Mouse (Mus musculus) thymus, postnatal 25 days (tissue): ENCODE measurements around the gene Gm48552.
A peak's percentile ranks its signal among the peaks of the same experiment; 100 is the strongest.

Source experiments
- DNase-seq: peaks from one replicate; pipeline ENCODE4 v3.0.0; 2022

Gene Gm48552

GRCm38 (mm10) chr10:81421041-81421796 lies 32.4 kb downstream of the Gm48552 start:
- no peak for DNase-seq

DNA sequence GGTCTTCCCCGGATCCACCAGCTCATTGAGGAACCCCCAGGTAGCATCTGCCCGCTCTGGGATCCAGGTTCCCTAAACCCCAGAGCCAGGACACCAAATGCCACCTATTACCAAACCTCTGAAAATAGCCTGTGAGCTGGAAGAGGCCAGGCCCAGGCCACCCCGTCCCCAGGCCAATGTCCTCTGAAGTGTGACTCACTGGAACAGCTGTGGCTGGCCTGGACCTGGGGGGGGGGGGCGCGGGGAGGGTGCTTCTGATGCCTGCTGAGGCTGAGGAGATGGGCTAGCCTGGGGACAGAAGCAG lies 32.9 kb downstream of the Gm48552 start:
- no peak for DNase-seq

DNA sequence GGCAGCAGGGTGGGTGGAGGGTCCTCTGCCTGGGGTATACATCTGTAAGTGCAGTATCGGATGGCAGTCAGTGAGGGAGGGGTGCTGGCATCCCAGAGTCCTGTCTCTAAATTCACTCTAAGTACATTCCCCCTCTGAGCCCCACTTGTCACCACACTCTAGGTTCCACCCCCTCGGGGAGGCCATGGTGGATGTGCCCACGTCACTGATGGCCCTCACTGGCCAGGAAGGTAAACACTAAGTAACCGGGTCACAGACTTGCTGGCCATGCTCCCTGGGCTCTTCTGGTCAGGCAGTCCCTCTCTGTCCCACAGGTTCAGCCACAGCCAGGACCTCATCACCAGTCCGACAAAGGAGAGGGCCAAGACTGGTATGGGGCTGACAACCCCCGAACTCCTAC lies 33.4 kb downstream of the Gm48552 start:
- no peak for DNase-seq

GRCm38 (mm10) chr10:81422661-81423217 lies 33.9 kb downstream of the Gm48552 start:
- DNase-seq: no peak

- no peak for DNase-seq
Measured at GRCm38 (mm10) chr10:81423476-81424245, 34.9 kb downstream of the Gm48552 start.

DNA sequence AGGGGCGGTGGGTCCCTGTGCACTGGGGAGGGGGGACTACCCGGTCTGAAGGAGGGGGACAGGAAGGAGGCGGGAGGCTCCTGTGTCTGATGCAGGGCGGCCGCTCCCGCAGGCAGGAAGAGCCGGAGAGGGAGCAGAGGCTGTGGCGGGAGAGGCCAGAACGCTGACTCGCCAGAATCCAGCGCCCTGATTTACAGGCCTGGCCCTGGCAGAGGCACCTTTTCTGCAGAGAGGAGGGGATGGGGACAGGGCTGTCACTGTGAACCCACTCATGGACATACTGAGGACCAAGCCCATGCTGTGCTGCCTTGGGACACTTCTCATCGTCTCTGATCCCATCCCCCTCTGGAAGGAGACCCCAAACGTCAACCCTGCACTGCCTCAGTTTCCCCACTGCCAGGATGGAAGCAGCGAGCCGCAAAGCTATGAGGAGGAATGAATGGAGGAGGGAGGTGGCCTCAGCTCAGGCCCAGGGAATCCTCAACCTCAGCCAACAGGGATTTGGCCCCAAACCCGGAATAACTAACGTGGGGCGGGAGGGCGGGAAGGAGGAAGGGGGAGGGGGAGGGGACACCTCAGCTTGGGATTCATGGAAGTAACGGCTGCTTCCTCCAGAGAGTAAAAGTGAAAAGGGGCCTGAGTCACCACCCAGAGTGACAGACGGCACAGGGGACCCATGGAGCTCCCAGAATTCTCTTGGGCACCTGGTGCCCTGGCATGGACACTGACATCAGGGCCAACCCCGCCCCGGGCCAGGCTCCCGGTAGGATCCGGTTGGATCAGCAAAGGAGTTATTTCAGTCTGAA lies 35.6 kb downstream of the Gm48552 start:
- no peak for DNase-seq

- no peak for DNase-seq
Measured at GRCm38 (mm10) chr10:81425236-81425850, 36.5 kb downstream of the Gm48552 start.

- DNase-seq: no peak
Measured at GRCm38 (mm10) chr10:81426081-81426671, 37.4 kb downstream of the Gm48552 start.

DNA sequence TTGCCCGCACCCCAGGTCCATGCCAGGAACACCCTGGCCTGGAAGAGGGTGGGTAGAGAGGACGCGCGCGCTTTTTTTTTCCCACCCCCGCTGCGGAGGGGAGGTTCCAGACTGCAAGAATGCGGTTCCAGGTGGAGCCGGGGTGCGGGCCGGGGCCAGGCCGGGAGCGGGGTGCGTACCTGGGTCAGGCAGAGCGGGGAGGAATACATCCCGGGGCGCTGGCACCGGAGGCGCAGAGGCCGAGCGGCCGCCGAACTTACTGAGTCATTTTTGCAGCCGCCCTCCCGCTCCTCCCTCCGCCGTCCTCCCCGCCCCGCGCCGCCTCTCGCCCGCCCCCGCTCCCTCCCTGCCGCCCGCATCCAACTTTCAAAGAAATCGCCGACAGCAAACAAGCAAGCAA lies 38.1 kb downstream of the Gm48552 start:
- no peak for DNase-seq

DNA sequence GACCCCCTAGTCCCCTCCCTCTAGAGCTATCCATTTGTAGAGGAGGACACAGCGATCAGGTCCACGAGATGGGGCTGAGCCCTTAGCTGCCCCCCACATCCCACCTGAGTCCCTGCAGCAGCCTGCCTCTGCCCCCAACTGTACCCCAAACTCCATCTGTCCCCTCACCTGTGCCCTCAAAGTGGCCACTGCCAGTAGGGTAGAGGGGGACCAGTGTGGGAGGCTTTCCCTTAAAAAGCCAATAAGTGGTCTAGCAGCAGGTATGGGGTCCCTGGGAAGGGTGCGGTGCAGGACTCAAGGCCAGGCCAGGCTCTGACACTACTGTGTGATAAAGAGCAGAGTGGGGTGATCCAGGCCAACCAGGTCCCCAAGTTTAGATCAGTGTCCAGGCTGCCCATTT lies 38.5 kb downstream of the Gm48552 start:
- no peak for DNase-seq

GRCm38 (mm10) chr10:81427804-81428506 lies 39.1 kb downstream of the Gm48552 start:
- DNase-seq: no peak

DNA sequence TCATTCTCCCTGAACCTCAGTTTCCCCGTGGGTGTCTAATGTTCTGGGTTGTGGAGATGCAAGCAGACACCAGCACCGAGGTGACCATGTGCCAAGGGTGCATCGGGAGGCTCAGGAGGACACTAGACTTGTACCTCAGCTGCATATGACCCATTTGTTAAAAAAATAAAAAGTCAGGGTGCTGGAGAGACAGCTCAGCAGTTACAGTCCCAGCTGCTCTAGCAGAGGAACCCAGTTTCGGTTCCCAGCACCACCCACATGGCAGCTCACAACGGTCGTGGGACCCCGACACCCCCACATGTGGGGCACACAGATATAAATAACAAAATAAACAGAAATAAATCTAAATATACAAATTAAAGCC lies 39.7 kb downstream of the Gm48552 start:
- no peak for DNase-seq

- DNase-seq: no peak
Measured at GRCm38 (mm10) chr10:81429092-81429491, 40.3 kb downstream of the Gm48552 start.

DNA sequence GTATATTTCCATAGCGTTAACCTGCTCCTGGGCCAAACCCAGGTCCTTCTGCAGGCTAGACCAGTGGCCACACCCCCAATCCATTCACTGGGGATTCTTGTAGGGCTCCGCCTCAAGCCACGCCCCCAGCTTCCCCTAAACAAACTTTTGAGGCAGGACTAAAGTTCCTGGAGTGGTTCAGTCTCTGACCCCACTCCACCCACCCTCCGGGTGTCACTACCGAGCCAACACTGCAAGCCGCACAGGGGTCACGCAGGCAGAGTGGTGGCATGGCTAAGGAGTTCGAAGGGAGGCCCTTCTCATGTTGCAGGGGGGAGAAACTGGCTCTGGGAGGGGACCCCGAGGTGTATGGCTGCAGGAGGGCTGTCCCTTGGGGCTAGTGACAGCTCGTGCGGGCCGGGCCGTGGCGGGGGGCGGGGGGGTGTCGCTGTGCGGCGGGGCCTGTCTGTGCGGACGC lies 40.8 kb downstream of the Gm48552 start:
- peak; percentile 80 for DNase-seq

DNA sequence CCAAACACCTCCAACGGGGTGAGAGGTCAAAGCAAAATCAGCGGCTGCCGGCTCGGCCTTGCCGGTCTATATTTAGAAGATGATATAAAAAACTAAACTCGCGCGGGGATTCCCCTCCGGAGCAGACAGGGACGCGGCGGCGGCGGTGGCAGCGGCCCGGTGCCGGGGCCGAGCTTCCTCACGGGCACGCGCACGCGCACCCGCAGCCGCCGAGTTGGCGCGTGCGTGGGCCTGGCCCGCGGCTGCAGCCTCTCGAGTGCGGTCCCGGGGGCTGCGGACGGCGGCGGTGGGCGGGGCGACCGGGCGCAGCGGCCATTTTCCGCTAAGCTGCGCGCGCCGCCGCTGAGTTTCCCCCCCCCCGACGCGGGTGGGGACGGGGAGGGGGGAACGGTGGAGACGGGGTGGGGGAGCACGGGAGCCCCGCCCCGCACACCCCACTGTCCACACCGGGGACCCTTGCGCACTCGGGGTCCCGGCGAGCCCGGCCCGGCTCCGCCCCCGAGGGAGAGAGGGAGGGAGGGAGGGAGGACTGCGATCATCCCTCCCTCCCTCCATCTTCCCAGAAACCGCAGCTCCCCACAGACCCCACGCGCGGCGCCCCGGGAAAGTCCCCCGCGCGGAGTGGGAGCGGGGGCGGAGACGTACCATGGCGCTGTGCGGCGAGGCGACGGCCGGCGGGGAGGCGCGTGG lies 41.5 kb downstream of the Gm48552 start:
- peak; percentile 78 for DNase-seq

DNA sequence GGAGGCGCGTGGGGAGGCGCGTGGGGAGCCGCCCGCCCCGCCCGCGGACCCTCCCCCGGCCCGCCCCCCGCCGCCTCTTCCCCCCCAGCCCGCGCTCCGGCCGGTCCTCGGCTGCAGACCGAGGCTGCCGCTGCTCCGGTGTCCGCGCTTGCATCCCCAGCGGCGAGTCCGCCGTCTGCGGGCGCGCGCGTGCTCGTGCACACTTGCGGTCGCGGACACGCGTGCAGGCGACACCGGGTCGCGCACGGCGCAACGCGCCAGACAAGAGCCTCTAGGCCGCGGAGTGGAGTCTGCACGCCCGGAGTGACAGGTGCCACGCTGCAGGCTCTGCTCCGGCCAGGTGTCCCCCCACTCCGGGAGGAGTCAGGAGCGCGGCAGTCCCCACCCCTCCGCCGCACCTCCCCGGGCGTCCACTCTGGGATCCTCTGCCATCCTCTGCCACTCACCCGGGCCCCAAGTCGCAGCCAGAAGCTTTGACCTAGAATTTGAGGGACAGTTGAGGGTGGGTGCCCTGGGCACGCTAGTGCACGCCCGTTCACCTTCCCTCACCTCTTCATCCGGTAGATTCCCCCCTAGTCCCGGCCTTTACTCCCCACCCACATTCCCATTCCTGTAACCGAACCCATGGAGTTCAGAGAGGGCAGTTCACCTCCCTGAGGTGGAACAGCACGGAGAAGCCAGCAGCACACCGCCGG lies 42.2 kb downstream of the Gm48552 start:
- DNase-seq: peak; percentile 56

- DNase-seq: no peak
Measured at GRCm38 (mm10) chr10:81431526-81432168, 42.8 kb downstream of the Gm48552 start.

- no peak for DNase-seq
Measured at GRCm38 (mm10) chr10:81432169-81432867, 43.5 kb downstream of the Gm48552 start.

DNA sequence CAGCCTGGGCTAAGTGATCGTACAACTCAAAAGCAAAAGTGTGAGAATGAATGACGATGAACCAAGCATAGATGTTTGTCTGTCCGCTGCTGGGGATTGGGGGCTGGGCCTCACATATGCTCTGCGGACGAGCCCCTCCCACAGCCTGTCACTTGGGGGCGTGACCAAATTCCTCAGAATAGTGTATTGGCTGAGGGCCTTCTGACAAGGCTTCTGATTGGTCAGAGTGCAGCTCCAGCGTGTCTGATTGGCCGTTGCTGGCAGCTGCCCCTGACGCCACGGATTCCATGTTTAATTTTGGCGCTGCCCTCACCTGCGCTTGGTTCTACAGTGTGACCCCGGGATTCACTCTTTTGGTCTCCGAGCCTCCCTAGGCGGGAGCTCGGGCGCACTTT lies 44.1 kb downstream of the Gm48552 start:
- DNase-seq: peak; percentile 91
